Mouse (Mus musculus) B cell, adult 2 months (primary cell): Measurements from ENCODE around the gene Clk2.

Experiments used
- DNase-seq, 2 experiments: peaks; one replicate each; pipeline ENCODE4 v3.0.0; 2022

The Clk2 gene

DNA sequence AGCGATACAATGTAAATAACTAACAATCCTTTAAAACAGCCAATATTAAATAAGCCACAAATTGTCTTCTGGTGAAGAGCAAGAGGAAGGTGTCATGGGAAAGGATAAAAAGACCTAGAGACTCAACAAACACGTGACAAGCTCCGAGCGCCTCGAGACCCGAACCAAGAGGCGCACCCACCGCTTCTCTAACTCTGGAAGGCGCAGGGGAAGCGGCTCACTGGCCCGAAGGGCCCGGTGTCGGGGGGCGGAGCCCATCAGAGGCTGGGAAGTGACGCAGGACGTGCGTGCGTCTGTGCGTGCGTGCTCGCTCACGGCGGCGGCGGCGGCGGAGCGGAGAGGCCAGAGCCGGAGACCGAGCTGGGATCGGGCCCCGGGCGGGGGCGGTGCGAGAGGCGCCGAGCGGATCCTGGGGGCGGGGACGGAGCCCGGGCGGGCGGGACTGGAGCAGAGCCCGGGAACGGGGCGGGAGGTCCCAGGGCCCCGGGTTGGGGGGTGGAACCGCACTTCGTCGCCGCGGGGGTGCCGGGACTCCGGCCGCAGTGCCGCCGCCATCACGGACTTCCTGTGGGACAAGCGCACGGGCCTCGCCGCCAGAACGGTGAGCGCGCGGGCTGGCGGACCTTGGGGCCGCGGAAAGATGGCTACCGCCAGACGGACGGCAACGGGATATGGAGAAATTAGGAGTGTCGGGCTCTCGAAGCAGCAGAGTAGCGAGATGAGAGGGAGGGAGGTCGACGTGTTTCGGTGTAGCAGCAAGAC is at the start of gene Clk2:
Gene Clk2, plus strand, starts transcription at position 290 of the 762 bp plus-strand sequence.
- peak; percentile 95 to 96 for DNase-seq

GRCm38 (mm10) chr3:89115522-89115921 is 49.1 kb upstream of the Clk2 start:
- DNase-seq, result peak; percentile 21 to 44

GRCm38 (mm10) chr3:89123313-89123712 is 41.3 kb upstream of the Clk2 start:
- no peak for DNase-seq

- DNase-seq, result no peak
Measured at GRCm38 (mm10) chr3:89124241-89124640, 40.4 kb upstream of the Clk2 start.

DNA sequence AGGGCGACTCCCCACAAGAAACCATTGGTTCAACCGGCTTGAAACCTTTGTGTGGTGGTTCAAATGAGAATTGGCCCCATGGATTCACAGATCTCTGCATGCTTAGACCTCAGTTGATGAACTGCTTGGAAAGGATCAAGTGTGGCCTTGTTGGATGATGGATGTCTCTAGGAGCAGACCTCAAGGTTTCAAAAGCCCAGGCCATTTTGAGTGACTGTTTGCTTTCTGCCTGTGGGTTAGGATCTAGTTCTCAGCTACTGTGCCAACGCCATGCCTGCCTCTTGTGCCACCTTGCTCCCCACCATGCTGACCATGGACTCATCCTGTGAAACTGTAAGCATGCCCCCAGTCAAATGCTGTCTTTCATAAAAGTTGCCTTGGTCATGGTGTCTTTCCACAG is 38.6 kb upstream of the Clk2 start:
- no peak for DNase-seq

DNA sequence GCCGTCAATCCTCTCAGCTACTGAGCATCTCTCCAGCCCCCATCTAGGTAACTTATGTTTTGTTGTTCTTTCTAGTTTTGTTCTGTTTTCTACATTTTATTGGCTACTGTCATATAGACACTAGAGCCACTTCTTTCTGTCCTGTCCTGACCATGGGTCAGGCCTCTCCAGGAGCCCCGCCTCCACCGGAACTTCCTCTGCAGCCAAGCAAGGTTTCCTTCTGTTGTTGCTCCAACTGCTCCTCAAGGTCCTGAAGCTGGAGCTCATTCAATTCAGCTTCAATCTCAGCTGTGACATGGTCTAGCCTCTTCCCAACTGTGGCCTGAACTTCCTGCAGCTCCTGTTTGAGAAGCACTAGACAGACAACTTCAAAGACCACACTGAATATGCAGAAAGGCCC is 34.7 kb upstream of the Clk2 start:
- DNase-seq, result no peak

DNA sequence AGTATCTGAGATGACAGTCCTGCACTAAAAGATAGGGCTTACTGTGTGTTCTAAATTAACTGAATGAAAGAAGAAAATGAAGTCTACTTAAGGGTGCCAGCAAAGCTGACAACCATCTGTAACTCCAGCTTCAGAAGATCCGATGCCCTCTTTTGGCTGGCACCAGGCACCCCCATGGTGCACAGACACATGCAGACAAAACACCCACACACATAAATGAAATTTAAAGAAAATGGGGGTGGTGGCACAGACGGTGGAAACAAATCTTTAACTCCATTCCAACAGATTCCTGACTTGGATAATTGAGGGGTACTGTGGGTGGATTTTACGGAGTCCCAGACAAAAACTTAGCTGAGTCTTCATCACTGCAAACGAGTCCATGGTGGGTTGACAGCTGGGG is 32.8 kb upstream of the Clk2 start:
- no peak for DNase-seq

DNA sequence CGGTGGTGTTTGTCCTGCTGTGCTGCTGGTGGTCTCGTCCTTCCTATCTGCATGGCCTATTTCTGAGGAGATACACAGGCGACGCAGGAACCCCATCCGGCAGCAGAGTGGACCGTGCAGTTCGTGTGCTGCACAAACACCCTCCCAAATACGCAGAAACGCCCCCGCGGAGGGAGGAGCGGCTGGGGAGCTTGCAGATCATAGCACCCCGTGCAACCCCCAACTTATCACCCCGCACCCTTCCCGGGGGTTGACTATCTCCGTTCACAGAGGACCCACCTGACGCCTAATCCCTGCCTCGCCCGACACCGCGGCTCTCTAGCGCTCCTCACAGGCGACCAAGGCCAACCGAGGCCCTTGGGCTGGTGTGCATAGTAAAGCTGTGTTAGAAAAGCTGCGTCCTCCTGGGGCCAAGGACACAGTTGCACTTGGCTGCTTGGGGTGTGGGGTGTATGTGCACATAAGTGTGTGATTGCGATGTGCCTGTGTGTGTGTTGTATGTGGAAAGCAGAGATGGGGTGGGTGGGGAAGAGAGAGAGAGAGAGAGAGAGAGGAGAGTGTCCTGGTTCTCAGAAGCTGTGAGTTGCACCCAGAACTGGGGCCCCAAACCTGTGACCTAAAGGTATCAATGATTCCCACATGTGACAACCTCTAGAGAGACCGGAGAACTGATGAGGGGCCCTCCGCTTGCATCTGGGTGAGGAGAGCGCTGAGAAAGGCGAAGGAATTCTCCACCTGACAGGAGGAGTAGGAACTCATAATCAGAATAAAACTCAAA is 32.1 kb upstream of the Clk2 start:
- no peak for DNase-seq

DNA sequence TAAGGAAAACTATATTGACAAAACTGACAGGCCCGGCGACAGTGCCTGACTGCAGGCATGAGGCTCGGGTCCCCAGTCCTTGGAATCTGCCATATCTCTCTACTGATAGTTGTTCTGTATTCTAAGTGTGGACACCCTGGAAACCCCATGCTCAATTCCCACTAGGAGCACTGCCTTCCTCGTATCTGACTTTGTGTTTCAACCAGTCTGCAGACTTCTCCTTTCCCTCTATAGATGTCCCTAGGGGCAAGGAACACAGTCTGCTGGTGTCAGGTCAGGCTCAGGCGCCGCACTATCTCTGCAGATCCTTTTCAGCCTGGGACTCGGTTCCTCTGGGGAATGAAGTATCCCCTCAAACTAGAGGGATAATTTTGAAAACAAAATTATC is 31.5 kb upstream of the Clk2 start:
- DNase-seq, result no peak

DNA sequence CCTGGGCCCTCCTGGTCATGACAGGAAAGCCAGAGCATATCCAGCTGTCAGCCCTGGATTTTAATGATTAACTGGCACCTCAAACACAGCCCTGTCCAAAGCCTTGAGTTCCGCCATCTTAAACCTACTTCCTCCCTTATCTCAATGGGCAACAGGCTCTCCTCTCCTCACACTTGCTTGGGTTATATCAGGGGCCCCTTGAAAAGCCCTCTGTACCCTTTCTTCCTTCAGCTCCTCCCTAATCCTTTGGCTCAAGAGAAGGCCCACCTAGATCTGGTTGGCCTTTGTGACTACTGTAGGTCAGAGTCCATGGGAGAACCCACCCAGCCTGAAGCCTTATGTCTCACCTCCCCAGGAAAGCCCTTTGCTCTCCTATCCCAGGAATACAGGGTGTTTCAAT is 30.8 kb upstream of the Clk2 start:
- no peak for DNase-seq

DNA sequence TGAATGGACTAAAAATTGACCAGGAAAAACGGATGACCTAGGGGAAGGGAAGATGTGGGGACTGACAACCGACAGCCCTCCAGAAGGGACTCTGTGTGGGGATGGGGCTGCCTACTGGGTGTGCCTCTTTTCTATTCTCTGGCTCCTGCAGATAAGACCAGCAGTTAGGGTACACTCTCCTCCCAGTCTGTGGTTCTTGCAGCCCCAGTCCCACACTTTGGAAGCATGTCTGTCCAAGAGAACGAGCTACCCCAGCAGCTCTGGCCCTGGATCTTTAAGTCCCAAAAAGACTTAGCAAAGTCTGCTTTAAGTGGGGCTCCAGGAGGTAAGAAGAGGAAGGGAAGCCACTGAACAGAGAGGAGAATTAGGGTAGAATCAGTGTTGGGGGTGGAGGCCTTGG is 28.6 kb upstream of the Clk2 start, which contains the start of gene Pklr:
Gene Pklr, plus strand, starts transcription at position 185 of the 400 bp plus-strand sequence.
- no peak for DNase-seq

DNA sequence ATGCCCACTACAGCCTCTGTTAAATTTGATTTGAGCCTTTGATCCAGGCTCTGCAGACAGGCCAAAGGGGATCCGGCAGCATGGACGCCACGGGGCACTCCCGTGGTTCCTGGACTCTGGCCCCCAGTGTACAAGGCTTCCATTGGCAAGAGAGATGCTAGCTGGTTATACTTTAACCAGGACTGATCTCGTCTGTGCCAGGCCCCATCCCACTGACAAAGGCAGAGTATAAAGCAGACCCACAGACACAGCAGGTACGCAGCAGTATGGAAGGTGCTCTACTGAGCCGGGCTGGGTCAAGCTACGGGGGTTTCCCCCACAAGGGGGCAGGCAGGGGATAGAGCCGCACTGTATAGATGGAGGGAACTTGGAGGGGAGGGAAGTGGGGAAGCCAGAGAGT is 28.2 kb upstream of the Clk2 start:
- DNase-seq, result peak in 1 of 2 experiments; percentile 23

GRCm38 (mm10) chr3:89144821-89145220 is 19.8 kb upstream of the Clk2 start:
- no peak for DNase-seq

DNA sequence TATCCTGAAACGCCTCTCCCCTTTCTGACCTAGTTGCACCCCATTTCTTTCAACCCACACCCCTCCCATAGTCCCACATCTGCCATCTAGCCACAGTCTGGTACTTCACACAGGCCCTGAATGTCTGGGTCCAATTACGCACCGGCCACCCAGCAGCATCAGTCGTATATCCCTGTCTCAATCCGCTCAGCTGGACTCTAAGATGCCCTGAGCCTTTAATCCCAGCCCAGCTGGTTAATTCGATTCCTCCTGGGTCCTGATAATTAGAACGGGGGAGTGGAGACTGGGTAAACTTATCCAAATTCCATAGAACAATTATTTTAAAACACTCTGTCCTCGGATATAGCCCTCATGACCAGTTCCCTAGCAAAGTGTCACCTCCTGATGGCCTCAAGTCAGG is 19.0 kb upstream of the Clk2 start:
- DNase-seq, result no peak

- DNase-seq, result no peak
Measured at GRCm38 (mm10) chr3:89147101-89147978, 17.3 kb upstream of the Clk2 start.

DNA sequence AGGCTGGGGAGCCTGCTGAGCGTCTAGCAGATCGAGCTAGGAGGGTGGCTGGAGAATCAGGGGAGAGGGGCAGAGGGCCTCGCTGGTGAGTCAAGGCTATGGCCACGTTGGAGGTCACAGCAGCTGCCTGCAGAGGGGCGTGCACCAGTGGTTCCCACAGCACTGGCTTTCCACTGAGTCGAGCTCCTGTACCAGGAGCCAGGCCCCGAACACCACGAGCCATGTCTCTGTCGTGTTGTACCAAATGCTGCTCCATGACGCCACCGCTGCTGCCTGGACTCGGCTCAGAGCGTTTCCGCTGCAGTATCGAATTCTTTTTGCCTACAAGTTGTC is 16.6 kb upstream of the Clk2 start:
- no peak for DNase-seq

- DNase-seq, result no peak
Measured at GRCm38 (mm10) chr3:89148567-89148966, 16.0 kb upstream of the Clk2 start.

DNA sequence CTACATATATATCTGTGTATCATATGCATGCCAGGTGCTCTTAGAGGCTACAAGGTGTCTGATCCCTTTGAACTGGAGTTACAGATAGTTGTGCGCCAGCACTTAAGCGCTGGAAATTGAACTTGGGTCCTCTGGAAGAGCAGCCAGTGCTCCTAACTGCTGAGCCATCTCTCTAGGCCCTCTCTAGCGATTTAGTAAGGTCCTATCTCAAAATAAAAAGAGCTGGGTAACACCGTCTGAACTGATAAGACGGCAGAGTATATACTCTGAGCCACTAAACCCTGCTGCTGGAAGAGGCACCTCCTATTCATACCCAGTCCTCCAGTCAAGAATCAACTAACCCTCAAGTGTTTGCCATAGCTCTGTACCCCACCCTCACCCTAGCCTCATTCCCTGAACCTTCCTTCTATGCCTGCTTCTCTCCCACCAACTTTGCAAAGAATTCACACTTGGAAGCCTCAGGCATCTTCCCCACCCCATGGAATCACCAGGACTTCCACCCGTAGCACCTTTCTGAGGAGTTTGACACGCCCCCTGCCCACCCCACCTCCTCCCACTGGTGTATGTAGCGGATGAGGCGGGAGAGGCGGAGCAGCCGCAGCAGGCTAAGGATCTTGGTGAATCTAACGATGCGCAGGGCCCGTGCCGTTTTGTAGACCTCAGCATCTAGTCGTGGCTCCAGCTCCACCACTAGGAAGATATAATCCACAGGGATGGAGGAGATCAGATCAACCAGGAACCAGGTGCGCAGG is 12.3 kb upstream of the Clk2 start:
- no peak for DNase-seq

- peak; percentile 18 to 27 for DNase-seq
Measured at GRCm38 (mm10) chr3:89156951-89157350, 7.6 kb upstream of the Clk2 start.

- no peak for DNase-seq
Measured at GRCm38 (mm10) chr3:89158651-89159050, 5.9 kb upstream of the Clk2 start.

DNA sequence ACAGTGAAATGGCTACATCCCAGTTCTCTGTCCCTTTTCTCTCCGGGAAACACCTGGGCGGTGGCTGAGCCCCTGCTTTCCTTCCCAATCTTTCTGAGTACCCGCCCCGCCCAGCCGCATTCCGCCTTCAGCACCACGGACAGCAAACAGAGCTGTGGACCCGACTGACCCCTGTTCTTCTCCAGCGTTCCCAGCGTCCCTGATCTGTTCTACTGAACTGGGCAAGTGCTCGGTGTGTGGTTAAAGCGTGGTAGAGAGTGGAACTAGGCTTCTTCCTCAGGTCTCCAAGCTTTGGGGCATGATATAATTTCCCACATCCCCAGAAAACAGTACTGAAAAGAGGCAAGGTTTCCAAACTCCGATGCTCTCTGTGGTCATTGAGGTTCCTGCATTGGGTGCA is 5.4 kb upstream of the Clk2 start:
- DNase-seq, result peak; percentile 43 to 47

DNA sequence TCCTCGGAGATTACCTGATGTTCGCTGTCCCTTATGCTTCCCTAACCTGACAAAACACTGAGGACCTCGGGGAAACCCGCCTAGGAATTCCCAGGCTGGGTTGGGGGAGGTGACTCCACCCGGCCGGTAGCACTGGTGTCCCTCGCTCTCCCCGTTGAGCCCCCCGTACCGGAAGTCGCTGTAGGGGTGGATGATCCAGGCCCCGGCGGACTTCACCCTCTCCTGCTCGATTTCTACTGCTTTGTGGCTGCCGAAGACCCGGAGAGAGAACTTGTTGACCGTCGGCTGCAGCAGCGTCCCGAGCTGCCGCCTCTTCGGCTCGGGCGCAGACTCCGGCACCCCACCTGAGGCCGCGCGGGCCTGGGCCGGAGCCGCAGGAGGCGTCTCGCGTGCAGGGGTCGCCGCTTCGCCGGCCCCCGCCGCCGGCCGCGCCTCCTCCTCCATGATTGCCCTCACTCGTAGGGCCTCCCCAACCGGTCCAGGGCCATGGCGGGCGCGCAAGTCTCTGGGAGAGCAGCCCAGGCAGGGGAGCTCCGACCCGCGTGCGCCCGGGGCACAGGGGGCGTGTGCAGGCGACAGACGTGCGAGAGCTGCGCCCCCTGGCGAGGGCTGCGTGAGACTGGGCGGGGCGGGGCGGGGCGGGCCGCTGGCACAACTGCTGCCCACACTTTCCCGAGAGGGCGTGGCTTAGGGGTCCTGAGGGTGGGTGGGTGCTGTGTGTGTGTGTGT is 4.8 kb upstream of the Clk2 start, which contains the start of gene Hcn3:
Gene Hcn3, minus strand, starts transcription at position 581 of the 729 bp plus-strand sequence.
- DNase-seq, result peak; percentile 80 to 83
